Mouse (Mus musculus): ENCODE results near the gene Dydc2. TPM values are rescaled to one million over a fixed set of nuclear protein-coding genes. Genes with fewer than 3 reads are reported as not detected.
A peak's percentile ranks its signal among the peaks of the same experiment; 100 is the strongest.

Gene Dydc2
- polyA plus RNA-seq, 1 experiment from 2014 or later: not detected

- ATAC-seq (ENCODE audit: insufficient read depth) (no peak), DNase-seq (no peak)
- H3K9me3 ChIP-seq (ENCODE audit: low read depth, low read length): no peaks in the 10 kb centered on the region
- no peaks in the 10 kb centered on the region for H3K4me1 ChIP-seq (ENCODE audit: insufficient read depth)
- H3K27me3 ChIP-seq (ENCODE audit: insufficient read depth, low read length): no peaks in the 10 kb centered on the region
- H3K27ac ChIP-seq (ENCODE audit: low read depth): no peak overlapping the region
- TF ChIP-seq CTCF (IDR thresholded peaks at IDR 0.05; ENCODE audit: low read depth): no peak
- no peak overlapping the region for H3K9ac ChIP-seq
- H3K4me3 ChIP-seq (ENCODE audit: low read depth, low read length): no peak overlapping the region
- 65% methylated on average over 2 of the region's 2 CpGs for WGBS
- no peak overlapping the region for H3K4me2 ChIP-seq
- H3K36me3 ChIP-seq (ENCODE audit: insufficient read depth): no peaks in the 10 kb centered on the region
Observed at GRCm38 (mm10) chr14:41047402-41047801, 21.6 kb downstream of the Dydc2 start.

GRCm38 (mm10) chr14:41035146-41035798 lies 33.7 kb downstream of the Dydc2 start:
- no peak overlapping the region for H3K9ac ChIP-seq
- H3K4me3 ChIP-seq (ENCODE audit: low read depth, low read length): no peak overlapping the region
- no peaks in the 10 kb centered on the region for H3K4me1 ChIP-seq (ENCODE audit: insufficient read depth)
- 31% methylated on average over 6 of the region's 6 CpGs for WGBS
- peak; percentile 89 for TF ChIP-seq CTCF (IDR thresholded peaks at IDR 0.05; ENCODE audit: low read depth)
- H3K27ac ChIP-seq (ENCODE audit: low read depth): no peak overlapping the region
- peak; percentile 71 for ATAC-seq (ENCODE audit: insufficient read depth)
- no peaks in the 10 kb centered on the region for H3K9me3 ChIP-seq (ENCODE audit: low read depth, low read length)
- DNase-seq: peak; percentile 83
- H3K36me3 ChIP-seq (ENCODE audit: insufficient read depth): no peaks in the 10 kb centered on the region
- H3K4me2 ChIP-seq: no peak overlapping the region
- no peaks in the 10 kb centered on the region for H3K27me3 ChIP-seq (ENCODE audit: insufficient read depth, low read length)

GRCm38 (mm10) chr14:41033135-41034110 lies 35.6 kb downstream of the Dydc2 start:
- no peak overlapping the region for H3K27ac ChIP-seq (ENCODE audit: low read depth)
- WGBS: 48% methylated on average over 13 of the region's 13 CpGs
- peak; percentile 45 for ATAC-seq (ENCODE audit: insufficient read depth)
- H3K4me1 ChIP-seq (ENCODE audit: insufficient read depth): no peaks in the 10 kb centered on the region
- peak; percentile 86 for TF ChIP-seq CTCF (IDR thresholded peaks at IDR 0.05; ENCODE audit: low read depth)
- no peak overlapping the region for H3K4me3 ChIP-seq (ENCODE audit: low read depth, low read length)
- peak; percentile 95 for DNase-seq
- H3K36me3 ChIP-seq (ENCODE audit: insufficient read depth): no peaks in the 10 kb centered on the region
- peak overlapping the region; percentile 15 for H3K4me2 ChIP-seq
- no peaks in the 10 kb centered on the region for H3K27me3 ChIP-seq (ENCODE audit: insufficient read depth, low read length)
- no peak overlapping the region for H3K9ac ChIP-seq
- H3K9me3 ChIP-seq (ENCODE audit: low read depth, low read length): no peaks in the 10 kb centered on the region

- Histone ChIP-seq H3K4me3 (ENCODE audit: low read depth, low read length) (no peak overlapping the region), H3K4me2 (no peak overlapping the region), H3K9me3 (ENCODE audit: low read depth, low read length) (no peaks in the 10 kb centered on the region), H3K36me3 (ENCODE audit: insufficient read depth) (no peaks in the 10 kb centered on the region), H3K27me3 (ENCODE audit: insufficient read depth, low read length) (no peaks in the 10 kb centered on the region), H3K27ac (ENCODE audit: low read depth) (no peak overlapping the region), H3K4me1 (ENCODE audit: insufficient read depth) (no peaks in the 10 kb centered on the region), H3K9ac (no peak overlapping the region)
- ATAC-seq (ENCODE audit: insufficient read depth): no peak
- WGBS: 88% methylated on average over 6 of the region's 6 CpGs
- no peak for TF ChIP-seq CTCF (IDR thresholded peaks at IDR 0.05; ENCODE audit: low read depth)
- DNase-seq: no peak
Observed at GRCm38 (mm10) chr14:41030989-41031513, 38.0 kb downstream of the Dydc2 start.

GRCm38 (mm10) chr14:41029303-41029702 lies 39.7 kb downstream of the Dydc2 start:
- WGBS: 70% methylated on average over 4 of the region's 4 CpGs
- no peak for TF ChIP-seq CTCF (IDR thresholded peaks at IDR 0.05; ENCODE audit: low read depth)
- H3K36me3 ChIP-seq (ENCODE audit: insufficient read depth): no peaks in the 10 kb centered on the region
- no peak overlapping the region for H3K27ac ChIP-seq (ENCODE audit: low read depth)
- ATAC-seq (ENCODE audit: insufficient read depth): no peak
- DNase-seq: no peak
- no peaks in the 10 kb centered on the region for H3K4me1 ChIP-seq (ENCODE audit: insufficient read depth)
- H3K9ac ChIP-seq: no peak overlapping the region
- H3K4me2 ChIP-seq: no peak overlapping the region
- no peak overlapping the region for H3K4me3 ChIP-seq (ENCODE audit: low read depth, low read length)
- H3K9me3 ChIP-seq (ENCODE audit: low read depth, low read length): no peaks in the 10 kb centered on the region
- no peaks in the 10 kb centered on the region for H3K27me3 ChIP-seq (ENCODE audit: insufficient read depth, low read length)

GRCm38 (mm10) chr14:41025594-41026284 lies 43.3 kb downstream of the Dydc2 start:
- ATAC-seq (ENCODE audit: insufficient read depth) (peak; percentile 21; the same call in 1 of the 2 replicates), DNase-seq (no peak)
- Histone ChIP-seq H3K4me1 (ENCODE audit: insufficient read depth) (no peaks in the 10 kb centered on the region), H3K36me3 (ENCODE audit: insufficient read depth) (no peaks in the 10 kb centered on the region), H3K9ac (no peak overlapping the region), H3K27ac (ENCODE audit: low read depth) (no peak overlapping the region), H3K9me3 (ENCODE audit: low read depth, low read length) (no peaks in the 10 kb centered on the region), H3K4me3 (ENCODE audit: low read depth, low read length) (no peak overlapping the region), H3K4me2 (no peak overlapping the region), H3K27me3 (ENCODE audit: insufficient read depth, low read length) (no peaks in the 10 kb centered on the region)
- no peak for TF ChIP-seq CTCF (IDR thresholded peaks at IDR 0.05; ENCODE audit: low read depth)
- 45% methylated on average over 7 of the region's 7 CpGs for WGBS

Data from lung, embryonic 14.5 days (tissue).